Mouse (Mus musculus) induced T-regulatory cell, adult 2 months (primary cell): ENCODE data around the gene Elf1.

Experiments
- DNase-seq: peaks from one replicate; pipeline ENCODE4 v3.0.0-alpha.2; 2012; ENCODE audit warnings: low read depth

Elf1 gene

GRCm38 (mm10) chr14:79489150-79489549 is 8.2 kb downstream of the Elf1 start:
- no peak for DNase-seq

GRCm38 (mm10) chr14:79490246-79490645 is 9.3 kb downstream of the Elf1 start:
- DNase-seq: no peak

DNA sequence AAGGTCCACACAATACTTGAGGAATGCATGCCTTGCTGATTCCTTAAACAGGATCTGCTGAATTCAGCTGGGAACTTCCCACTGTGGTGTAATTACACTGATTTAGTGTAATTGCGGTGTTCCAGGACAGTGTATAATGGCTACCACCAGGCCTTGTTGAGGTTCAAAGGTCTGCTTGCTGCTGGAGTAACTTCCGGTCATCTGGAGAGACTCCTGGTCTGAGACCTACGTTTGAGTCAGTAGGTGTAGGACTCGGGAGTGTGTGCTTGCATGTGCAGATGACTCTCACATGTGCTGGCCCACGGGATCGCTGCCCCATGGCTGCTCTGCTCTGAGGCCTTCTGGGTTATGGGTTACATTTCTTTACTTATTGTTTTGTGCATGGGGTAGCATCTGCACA is 13.4 kb downstream of the Elf1 start:
- DNase-seq: no peak

GRCm38 (mm10) chr14:79499326-79499725 is 18.3 kb downstream of the Elf1 start:
- peak; percentile 64 for DNase-seq

GRCm38 (mm10) chr14:79500756-79501155 is 19.8 kb downstream of the Elf1 start:
- no peak for DNase-seq

DNA sequence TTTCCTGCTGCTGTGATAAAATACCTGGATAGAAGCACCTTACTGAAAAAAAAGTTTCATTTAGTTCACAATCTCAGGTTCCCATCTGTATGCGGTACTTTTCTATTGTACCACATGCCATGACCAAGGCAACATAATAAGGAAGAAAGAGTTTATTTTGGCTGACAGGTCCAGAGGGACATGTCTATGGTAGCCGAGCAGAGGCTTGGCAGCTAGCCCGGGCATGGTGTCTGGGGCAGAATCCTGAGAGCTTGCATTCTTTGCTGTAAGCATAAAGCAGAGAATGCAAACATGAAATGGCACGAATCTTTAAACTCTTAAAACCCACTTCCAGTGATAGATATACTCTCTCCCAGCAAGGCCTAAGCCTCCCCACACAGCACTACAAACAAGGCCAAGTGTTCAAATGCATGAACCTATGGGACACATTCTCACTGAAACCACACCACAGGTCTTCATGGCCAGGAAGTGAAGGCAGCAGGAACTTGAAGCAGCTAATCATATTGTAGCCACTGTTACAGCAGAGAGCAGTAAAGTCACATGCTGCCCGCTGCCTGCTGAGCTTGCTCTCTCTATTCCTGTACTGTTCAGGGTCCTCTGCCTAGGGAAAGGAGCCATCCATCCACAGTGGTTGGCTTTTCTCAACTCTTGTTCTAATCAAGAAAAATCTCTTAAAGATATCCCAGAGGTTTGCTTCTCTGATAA is 22.5 kb downstream of the Elf1 start:
- peak; percentile 29 for DNase-seq

DNA sequence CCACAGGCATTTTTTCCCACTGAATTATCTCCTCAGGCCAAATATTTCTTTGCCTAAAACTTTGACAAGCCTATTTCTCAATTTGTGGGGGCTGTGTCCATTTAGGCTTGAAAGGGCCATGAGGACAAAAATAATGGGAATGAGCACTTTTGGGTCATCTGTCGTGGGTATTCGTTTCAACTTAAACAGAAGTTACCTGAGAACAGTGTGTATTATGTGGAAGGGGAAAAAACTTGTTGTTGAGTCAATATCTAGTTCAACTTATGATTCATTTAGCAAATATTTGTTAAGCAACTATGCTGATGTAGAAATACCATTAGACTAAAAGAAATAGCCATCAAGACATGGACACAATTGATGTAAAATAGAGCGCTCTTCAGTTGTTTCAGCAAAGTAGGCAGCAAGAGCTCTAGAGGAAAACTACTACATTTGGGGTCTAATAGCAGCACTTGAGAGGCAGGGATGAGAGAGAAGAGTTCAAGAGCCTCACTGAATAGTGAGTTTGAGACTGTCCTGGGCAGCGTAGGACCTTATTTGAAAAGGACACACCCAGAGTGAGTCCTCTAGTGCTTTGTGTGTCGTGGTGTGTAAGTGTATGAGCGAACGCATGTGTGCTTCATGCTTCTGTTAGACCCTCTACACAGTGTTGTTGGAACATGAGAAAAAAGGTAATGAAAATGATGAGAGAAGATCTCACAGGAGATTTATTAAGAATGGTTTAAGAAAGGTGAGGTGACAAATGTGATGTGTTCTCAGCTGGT is 23.4 kb downstream of the Elf1 start:
- no peak for DNase-seq

- DNase-seq: no peak
Observed at GRCm38 (mm10) chr14:79506207-79506606, 25.2 kb downstream of the Elf1 start.

DNA sequence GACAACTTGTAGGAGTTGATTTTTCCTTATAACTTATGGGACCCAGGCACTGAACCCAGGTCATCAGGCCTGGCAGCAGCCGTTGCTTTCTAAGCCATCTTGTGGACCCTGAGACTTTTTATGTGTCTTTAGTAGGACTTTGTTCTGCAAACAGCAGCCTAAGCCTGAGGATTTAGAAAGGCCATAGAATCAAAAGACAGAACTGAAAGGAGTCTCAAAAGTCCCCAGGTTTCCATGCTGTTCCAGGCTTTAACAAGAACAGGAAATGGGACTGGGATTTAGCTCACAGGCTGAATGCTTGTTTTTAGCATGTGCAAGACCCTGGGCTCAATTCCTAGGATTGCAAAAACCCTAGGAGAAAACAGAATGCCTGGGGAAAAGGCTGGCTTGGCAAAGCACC is 26.9 kb downstream of the Elf1 start:
- DNase-seq: no peak

DNA sequence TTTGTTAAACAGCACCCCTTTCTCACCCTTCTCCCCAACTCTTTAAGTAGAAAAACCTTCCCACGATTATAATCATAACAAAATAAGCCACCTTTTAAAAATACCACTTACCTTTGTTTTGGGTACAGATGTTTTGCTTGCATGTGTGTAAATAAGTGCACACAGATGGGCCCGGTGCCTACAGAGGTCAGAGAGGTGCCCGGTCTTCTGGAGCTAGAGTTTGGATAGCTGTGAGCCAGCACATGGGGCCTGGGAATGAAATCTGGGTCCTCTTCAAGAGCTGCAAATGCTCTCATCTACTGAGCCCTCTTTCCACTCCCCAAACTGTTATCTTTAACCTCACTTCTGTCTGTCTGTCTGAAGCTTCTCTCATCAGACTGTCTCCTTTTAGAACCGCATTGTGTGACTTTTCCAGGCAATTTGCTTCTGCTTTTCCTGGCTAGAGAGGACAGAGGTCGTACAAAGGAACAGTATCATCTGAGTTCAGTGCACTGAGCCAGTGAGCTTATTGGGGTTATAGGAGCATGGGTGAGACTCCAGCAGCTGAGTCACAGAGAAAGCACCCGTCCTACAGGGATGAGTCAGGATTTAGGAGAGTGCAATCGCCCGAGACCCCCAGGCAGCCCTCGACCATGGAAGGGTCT is 27.8 kb downstream of the Elf1 start:
- DNase-seq: no peak

DNA sequence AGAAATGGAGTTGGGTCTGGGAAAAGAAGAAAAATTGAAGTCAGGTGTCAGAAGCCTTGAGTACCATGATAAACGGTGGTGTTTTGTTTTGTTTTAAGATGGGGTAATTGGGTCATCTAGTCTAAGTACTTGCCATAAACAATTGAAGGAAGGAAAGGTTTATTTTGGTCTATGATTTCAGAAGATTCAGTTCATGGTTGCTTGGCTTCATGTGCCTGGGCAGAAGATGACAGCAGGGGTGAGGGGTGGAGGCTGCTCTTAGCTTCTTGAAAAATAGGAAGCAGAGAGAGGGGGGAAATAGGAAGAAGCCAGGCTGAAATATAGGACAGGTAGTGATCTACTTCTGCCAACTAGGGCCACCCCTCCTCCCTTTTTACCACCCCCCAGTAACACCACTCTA is 30.5 kb downstream of the Elf1 start:
- DNase-seq: no peak

DNA sequence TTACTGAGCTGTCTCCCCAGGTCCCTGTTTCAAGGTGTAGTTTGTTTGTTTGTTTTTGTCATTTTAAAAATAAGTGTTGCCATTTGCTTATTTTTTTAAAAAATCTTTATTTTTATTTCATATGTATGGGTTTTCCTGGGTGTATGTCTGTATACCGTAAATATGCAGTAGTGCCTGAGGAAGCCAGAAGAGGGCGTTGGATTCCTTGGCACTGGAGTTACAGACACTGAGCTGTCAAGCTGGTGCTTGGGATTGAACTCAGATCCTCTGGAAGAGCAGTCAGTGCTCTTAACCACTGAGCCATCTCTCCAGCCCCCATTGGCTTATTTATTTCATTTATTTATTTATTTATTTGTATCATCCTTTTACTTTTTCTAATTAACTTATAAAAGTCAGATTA is 33.0 kb downstream of the Elf1 start:
- DNase-seq: peak; percentile 61

- DNase-seq: no peak
Observed at GRCm38 (mm10) chr14:79515100-79515499, 34.1 kb downstream of the Elf1 start.

- peak; percentile 93 for DNase-seq
Observed at GRCm38 (mm10) chr14:79515511-79516242, 34.7 kb downstream of the Elf1 start.

DNA sequence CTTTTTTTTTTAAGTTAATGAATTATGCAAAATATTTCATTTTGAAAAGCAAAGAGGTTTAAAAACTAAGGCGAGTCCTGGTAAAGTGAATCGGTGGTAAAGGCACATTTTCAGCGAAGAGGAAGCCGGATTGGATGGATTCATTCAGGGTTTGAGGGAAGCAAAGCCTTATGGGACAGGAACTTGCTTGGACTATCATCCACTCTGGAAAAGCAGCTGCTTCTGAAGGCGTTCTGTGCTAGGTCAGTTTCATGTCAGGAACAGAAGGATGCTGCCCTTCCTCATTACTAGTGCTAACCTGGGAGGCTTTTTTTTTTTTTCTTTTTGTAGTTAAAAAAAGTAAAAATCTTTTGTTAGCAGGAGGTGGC is 35.2 kb downstream of the Elf1 start:
- DNase-seq: no peak

DNA sequence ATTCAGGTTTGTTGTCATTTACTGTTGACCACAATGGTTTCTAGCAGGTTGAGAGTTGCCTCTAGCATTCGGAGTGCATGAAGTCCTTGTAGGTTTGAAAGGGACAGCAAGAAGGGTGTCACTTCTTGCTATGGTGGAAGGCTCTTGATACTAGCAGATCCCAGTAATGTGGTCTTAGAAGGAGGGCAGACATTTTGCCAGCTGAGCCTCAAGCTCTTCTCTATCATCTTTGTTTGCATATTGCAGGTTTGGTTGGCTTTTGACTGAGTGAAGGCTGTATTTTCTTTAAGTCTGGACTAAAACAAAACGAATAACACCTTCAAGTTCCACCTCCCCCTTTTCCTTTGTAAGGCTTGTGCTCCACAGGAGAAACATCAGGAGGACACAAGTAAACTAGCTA is 35.8 kb downstream of the Elf1 start:
- DNase-seq: peak; percentile 67

DNA sequence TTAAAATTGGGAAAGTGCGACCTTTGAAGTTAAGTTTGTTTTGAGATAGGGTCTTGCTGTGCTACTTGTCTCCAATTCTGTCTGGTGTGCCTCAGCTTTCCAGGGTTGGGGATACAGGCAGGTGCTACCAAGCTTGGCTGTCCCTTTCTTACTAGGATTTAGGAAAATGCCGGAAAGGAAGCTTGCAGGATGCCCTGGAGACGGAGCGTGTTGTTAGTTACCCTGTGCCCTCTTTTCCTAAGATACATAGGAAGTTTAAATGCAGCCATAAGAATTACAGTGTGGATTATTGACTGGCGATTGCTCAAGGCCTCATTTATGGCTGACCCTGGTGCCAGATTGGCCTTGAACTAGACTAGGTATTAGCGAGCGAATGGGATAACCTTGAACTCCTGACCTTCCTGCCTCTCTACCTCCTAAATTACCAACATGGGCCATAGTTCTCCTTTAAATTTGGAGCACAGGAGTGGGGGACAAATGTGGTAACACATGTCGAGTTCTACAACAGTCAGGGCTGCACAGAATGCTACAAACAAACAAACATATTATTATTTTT is 36.3 kb downstream of the Elf1 start:
- DNase-seq: no peak

- DNase-seq: peak; percentile 55
Observed at GRCm38 (mm10) chr14:79518123-79518522, 37.1 kb downstream of the Elf1 start.

DNA sequence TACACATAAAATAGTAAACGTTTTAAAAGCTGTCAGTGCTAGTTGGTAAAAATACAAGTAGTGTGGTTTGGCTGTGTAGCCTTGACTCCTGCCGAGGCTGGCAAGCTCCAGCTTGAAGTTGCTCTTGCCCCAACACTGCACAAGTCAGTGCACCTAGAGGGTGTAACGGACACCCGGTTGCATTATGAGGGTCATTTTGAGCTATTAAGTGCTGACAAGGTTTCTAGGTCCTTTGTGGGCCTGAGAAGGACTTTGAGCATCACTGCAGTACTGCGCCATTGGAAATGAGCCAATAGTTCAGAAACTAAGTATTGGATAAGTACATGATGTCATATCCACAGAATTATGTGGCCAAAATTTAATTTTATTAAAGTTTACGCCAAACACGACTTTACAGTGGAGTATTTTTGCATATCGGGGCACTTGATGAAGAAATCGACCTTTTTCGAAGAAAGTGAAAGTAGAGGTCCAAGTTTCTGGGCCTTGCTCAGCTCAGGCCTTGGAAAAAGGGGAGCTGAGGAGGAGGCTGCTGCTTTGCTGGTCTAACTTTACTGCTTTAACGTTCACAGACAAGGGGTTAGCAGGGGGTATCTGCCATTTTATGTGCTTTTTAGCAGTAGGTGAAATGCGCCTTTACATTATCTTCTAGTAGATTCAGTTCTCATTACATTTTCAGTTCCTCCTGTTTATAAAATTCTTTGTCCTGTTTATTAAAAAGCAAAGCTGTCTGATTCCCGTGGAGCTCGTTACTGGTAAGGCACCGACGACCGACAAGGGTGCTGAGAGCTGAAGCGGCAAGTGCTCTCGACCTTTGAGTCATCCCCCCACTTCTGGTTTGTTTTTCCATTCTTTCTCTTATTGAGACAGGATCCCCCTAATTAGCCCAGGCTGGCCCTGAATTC is 38.0 kb downstream of the Elf1 start:
- peak; percentile 74 for DNase-seq

DNA sequence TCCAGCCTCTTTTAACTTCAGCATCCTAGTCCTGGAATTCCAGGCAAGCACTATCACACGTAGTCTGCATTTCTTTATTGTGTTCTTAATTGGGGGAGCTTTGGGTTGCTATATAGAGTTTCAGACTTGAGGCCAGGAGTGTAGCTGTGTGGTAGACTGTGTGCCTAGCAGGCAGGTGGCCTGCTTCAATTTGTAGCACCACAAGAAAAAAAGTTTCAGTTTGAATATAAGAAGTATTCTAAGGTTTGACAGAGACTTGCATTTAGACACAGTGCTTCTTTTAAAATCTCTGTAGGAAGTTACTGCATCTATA is 38.6 kb downstream of the Elf1 start:
- peak; percentile 73 for DNase-seq

DNA sequence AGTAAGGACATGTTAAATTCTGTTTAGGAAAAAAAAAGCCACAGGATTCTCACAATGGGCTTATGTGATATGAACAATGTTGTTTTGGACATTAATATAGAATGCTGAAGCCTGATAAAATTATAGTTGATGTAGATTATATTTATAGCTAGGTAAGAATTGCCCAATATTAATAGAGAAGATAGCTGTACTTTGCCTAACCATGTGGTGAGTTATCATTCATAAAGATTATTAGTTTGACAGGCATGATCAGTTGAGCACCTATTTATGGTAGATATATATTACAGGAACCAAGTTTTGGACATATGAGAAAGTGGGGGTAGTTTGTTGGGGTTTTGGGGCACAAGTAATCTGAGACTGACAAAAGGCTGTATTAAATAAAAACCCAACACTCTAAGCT is 39.6 kb downstream of the Elf1 start:
- no peak for DNase-seq
